Mouse (Mus musculus): ENCODE data around the gene Stra6l.

Stra6l gene

DNA sequence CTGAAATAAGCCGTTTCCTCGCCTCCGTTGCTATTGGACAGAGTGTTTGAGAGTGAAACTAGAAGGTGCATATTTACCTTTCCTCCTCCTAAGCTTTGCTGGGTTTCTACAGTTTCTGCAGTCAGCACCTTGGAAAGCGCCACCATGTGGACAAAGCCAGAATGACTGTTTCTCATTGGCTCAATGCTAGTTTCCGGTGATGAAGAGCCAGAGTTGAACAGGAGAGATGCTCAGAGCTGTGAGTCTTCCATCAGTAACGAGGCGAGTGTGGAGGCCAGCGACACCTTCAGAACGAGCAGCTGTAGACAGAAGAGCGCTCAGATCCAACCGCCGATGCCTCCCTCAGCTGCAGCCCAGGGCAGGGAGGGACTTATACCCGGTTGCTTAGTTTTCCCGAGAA lies 4.1 kb upstream of the Stra6l start:
- DNase-seq (ENCODE audit: low spot score): peak; percentile 18

DNA sequence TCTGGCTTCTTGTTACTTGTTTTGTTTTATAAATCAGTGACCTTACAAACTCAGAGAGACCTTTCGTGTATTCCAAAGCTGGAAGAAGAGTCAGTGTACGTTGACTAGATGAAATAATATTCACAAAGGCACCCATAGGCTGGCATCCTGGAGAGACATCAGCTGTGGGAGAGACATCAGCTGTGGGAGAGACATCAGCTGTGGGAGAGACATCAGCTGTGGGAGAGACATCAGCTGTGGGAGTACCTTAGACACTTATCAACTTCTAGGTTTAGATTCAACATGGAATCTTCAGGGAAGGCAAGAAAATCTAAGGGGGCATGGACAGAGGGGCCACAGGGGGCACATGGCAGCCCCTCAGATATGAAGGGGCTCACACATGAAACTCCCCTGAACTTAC lies 2.2 kb upstream of the Stra6l start:
- DNase-seq (ENCODE audit: low spot score): no peak

DNA sequence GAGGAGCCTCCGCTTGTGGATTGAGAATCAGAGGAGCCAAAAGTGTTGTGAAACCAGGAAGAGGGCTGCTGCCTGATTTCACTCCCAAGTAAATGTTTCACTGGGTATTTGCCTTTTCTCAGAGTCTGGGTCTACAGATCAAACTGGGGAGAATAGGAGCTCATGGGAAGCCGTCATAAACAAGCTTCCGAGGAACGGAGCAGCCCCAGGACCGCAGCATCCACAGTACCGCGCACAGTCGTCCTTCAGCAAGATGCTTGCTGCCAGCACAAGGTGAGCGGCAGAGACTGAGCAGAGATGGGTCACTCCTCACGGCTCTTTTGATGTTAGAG lies 327 bp downstream of the Stra6l start:
- no peak for DNase-seq (ENCODE audit: low spot score)

DNA sequence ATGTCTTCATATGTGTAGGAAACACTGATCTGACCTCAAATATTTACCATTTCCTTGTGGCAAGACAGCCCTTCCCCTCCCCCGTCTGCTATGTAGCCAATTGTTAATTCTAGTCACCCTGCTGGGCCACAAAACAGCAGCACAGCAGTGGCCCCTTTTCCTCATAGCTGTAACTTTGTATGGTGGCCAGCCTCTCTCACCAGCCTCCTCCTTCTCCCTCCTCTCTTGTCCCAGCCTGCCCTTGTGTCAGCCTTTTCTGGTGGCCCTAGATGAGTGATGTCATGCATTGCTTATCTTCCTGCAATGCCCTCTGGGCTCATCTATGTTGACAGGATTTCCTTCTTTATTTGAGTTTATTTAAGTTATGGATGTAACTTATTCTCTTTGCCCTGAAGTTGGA lies 955 bp downstream of the Stra6l start:
- no peak for DNase-seq (ENCODE audit: low spot score)

DNA sequence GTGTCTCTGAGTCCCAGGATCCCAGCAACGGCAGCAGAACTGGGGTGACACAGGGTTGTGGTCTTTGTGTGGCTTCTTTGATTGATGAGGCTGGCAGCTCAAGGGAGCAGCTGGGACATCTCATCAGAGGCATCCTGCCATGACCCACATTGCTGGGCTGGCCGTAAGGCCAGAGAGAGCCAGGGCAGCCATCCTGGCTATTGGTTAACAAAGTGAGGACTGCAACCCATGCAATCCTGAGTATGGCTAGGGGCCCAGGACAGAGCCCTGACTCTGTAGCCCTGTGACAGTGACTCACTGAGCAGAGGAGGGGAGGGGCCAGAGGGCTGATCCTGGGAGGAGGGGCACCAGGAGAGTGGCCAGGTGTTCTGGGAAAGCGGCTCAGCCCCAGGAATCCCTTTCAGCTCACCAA lies 3.2 kb downstream of the Stra6l start:
- no peak for DNase-seq (ENCODE audit: low spot score)

DNA sequence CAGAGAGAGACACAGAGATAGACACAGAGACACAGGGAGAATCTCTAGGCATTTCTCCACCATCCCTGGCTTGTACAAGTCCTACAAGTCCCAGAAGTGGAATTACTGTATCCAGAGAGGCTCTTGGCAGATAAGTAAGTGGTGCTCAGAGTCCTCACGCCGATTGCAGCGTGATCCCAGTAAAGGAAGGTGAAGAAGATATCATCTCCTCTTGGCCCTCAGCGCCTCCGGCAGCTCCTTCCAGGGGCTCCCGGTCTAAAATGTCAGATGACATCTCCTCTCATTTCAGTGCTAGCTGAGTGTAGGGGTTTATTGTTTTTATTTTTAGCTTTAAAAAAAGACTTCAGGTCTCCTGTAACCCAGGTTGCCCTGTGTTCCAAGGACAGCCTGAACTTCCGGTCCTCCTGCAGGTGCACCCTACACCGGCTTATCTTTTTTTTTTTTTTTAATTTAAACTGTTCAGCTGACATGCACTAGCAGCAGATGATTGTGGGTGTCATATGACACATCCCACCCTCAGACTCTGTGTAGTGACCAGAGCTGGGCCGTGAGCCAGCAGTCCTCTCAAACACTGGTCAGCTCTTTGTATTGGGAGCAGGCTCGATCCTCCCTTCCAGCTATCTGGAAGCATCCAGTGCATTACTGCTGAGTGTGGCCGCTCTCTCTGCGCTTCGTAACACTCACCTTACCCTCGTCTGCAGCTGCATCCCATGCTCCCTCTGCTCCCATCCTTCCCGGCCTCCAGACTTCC lies 5.2 kb downstream of the Stra6l start:
- no peak for DNase-seq (ENCODE audit: low spot score)

DNA sequence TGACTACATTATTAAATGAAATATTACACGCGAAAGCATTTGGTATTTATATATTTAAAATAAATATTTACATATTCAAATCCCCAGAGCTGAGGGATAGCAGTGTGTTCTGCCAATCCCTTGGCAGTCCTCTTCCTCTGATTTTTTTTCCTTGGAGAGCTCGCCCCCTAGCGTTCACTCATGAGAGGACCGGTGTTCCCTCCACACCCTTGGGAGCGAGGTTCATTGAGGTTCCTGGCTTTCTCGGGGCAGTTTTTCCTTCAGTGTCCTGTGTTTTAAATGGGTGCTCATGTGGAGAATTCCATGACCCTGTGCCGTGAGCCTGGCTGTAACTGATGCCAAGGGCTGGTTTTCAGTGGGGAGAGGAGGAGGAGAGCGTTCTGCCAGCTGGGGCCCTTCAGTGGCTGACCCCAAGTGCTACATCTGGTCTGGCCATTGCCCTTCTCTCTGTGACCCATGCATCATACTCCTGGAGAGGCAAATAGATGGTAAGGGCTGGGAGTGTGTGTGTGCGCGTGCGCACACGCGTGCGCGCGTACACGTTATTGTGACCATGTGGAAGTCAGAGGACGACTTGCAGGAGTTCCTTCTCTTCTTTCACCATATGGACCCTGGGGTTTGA lies 7.5 kb downstream of the Stra6l start:
- peak; percentile 27 for DNase-seq (ENCODE audit: low spot score)

DNA sequence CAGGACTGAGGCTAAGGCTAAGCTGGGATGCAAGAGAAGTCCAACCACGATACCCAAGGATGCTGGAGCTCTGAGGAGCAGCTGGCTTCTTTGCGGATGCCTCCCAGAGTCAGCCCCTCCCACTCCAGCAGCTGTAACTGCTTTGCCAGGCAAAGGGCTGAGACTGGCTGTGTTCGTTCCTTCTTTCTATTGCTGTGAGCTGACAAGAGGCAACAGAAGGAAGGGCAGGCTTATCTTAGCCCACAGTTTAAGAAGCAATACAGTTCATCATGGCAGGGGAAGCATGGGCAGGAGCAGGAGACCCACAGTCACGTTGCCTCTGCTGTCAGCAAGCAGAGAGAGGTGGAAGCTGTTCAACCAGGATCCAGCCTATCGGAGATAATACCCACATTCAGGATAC lies 12.7 kb downstream of the Stra6l start:
- no peak for DNase-seq (ENCODE audit: low spot score)

DNA sequence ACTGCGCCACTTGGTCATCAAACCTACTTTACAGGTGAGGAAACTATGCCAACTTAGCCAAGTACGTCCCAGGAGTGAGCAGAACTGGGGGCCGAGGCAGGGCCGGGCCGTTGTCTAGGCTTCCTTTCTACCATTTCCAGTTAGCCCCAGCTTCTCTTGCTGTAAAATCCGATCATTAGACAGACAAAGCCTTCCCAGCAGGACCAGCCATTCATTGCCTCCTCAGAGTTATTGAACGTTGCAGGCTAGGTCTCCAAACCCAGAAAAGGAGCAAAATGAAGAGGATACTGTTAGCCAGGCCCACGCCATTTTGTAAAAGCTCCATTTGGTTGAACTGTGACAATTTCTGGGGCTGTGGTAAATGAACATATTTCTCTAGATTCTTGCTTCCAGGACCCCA lies 19.0 kb downstream of the Stra6l start:
- DNase-seq (ENCODE audit: low spot score): no peak

DNA sequence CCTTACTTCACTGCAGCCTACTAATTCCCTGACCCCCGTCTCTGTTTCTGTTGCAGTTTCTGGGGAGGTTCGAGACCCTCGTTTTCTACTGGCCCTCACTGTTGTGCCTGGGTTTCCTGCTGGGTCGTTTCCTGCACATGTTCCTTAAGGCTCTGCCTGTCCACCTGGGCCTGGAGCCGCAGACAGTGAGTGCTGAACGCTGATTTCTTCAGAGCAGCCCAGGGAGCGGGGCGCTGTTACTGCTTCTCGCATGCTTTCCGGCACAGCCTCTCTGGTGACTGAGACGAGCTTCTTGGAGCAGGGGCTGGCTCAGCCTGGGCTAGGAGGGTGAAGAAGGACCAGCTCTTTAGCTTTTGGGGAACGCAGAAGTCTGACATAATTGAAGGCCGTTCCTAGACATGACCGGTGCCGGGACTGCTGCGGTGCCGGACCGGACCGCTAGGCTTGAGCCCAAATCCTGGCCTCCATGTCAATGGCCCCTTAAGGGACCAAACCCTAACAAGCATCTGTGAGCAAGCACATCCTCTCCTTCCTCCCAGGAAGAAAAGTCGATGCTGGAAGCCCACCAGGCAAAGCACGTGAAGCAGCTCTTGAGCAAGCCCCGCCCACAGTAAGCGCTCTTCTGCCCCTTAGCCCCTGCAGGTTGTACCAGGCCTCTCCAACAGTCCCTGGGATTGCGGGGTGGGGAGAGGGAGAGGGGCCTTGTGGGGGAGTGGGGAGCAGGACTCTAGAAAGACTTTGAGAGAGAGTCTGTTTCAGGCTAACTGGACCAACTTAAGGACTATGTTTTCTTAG lies 20.8 kb downstream of the Stra6l start:
- no peak for DNase-seq (ENCODE audit: low spot score)

DNA sequence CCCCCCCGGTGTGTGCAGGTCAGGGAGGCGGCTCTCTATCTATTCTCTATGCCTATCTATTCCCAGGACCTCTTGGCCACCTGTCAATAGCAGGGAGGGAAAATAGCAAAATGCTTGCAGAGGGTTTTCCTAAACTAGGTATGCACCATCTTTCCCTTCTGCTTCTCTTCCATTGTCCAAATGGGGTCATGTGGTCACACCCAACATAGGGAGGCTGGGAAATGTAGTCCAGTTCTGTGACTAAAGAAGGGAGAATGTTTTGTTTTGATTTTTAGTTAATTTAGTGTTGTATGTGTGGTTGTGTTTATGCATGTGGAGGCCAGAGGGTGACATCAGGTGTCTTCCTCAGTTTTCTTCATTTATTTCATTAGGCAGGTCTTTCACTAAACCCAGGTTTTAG lies 23.7 kb downstream of the Stra6l start:
- DNase-seq (ENCODE audit: low spot score): no peak

DNA sequence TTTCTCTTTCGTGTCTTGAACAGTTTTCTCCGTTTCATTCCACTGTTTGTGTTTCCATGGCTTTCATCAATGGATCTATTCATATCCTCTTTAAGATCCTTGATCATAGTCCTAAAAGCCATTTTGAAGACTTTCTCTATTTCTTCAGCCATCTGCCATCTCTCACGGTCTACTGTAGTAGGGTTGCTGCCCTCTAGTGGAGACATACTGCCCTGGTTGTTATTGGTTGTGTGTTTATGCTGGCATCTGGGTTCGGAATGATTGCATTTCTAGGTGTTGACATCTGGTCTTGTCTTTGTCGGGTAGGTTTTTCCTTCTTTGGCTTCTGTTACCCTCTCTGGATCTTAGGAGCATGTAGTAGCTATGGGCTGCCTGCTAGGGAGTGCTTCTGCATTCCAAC lies 30.5 kb downstream of the Stra6l start:
- DNase-seq (ENCODE audit: low spot score): peak; percentile 10

DNA sequence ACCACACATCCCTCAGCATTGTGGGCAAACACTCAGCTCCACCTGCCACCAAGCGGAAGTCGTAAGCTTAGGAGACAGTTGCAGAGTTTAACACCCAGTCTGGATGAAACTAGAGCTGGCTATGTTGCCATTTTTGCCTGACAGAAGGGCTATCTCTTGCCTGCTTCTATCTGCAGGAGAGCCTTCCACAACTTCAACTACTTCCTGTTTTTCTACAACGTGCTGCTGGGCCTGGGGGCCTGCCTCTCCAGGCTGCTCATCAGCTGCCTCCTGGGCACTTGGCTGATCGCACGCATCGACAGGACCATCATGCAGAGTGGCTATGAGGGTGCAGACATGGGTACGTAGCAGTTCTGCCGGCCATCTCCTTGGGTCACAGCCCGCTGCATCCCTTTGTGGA lies 34.1 kb downstream of the Stra6l start:
- DNase-seq (ENCODE audit: low spot score): no peak

DNA sequence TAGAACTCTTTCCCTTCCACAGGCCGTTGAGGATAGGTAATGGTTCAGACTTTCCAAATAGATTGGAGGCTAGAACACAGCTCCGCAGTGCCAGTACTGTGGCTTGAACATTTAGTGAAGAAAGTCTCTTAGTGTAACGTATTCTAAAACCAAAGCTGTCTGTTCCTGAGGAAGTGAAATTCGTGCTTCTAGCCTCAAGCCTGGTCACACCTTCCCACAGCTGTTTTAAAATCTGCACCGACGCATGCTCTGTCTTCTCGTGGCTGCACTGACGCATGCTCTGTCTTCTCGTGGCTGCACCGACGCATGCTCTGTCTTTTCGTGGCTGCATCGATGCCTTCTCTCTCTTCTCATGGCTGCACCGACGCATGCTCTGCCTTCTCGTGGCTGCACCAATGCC lies 34.8 kb downstream of the Stra6l start:
- DNase-seq (ENCODE audit: low spot score): no peak

DNA sequence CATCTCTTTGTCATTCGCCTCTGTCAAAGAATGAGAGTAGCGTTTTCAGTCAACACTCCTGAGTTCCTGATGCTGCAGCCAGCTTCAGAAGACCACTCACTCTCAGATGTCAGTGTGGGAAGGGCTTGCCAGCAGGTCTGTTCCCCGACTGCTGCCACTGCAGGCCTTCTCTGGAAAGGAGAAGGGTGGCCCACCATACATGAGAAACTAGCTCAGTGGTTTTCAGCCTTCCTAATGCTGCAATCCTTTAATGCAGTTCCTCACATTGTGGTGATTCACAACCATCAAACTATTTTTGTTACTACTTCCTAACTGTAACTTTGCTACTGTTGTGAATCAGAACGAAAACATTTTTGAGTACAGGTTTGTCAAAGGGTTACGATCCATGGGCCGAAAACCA lies 41.0 kb downstream of the Stra6l start:
- no peak for DNase-seq (ENCODE audit: low spot score)

DNA sequence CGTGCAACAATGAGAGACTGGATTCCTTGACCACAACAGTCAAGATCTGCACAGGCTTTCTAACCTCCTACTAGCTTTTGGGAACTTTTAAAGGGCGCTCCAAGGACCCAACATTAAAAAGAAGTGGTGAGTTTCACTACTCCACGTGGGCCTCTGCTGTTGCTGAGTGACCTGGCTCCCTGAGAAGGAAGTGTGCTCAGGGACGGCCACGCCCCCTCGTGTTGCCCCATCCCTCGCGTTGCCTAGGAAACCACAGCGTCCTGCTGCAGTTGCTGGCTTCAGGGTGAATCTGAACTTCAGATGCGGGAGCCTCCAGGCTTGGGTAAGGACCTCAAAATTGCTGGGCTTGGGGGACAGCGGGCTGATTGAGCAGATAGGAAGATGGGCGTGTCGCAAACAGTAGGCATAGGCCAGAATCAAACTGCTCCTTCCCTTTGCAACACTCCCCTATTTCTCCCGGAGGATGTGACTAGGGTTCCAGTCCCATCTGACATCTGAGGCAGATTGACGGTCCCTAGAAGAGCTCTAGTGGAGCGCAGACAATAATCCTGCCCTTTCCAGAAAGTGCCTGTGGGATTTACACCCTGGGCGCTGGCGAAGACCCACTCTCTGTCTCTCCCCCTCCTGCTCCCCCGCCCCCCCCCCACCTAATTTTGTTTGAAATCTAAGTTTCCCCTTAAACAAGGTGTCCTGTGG lies 41.8 kb downstream of the Stra6l start, which contains the start of gene Ccdc180:
Gene Ccdc180, plus strand, starts transcription at position 238 of the 696 bp plus-strand sequence.
- DNase-seq (ENCODE audit: low spot score): peak; percentile 11

DNA sequence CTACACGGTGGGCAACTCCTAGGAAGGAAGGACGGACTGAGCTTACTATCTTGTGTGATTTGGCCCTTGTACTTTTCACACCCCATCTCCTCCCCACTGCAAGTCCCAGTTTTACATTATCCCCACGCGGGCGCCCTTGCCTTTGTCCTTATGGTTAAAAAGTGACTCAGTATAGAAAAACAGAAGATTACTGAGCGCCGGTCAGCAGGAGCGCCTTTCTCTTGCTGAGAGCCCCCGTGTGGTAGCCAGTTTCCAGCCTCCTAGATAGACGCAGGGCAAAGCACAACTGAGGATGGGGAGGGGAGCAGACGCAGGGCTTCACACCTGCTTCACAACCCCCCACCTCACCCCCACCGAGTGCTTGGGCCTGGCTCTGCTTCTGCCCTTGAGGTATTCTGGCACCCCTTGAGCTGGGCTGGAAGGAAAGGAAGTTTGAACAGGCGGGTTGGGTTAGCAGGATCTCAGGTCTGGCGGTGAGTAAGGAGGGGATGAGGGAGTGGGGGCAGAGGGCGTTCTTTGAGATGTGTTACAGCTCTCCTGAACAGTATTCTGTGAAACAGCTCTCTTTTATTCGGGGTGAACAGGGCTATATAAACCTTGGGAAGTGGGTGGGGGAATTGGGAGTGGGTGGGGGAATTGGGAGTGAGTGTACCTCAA lies 48.1 kb downstream of the Stra6l start:
- no peak for DNase-seq (ENCODE audit: low spot score)

DNA sequence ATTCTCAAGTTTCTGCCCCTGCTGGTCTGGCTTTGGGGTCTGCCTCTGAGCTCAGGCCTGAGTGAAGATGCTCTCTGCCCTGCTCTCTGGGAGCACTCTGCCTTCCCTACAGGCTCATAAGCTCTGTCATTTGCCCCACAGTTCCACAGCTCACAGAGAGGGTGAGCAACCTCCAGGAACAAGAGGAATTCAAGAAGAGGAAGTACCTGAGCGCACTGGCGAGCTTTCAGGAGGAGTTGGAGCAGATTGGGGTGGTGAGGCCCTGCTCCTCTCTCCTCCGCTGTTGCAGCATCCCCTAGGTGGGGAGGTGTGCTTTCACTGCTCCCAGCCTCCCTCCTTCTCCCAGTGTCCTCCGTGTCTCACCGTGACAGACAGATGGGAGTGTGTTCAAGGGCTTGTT lies 49.9 kb downstream of the Stra6l start:
- no peak for DNase-seq (ENCODE audit: low spot score)

DNA sequence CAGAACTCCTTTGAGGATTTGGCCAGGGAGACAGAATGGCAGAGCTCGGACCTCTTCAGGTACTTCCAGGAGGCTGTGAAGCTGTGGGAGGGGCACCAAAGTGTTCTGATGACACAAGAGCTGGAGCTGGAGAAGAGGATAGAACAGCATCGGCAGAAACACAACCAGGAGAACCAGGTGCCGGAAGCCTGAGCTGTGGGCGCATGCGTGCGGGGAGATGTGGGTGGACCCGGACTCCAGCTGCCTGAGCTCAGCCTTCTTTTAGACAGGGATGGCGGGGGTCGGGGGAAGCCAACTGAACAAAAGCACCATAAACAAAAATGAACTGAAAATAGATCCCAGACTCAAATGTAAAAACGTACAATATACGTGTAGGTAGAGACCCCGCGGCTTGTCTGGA lies 60.8 kb downstream of the Stra6l start:
- DNase-seq (ENCODE audit: low spot score): no peak

DNA sequence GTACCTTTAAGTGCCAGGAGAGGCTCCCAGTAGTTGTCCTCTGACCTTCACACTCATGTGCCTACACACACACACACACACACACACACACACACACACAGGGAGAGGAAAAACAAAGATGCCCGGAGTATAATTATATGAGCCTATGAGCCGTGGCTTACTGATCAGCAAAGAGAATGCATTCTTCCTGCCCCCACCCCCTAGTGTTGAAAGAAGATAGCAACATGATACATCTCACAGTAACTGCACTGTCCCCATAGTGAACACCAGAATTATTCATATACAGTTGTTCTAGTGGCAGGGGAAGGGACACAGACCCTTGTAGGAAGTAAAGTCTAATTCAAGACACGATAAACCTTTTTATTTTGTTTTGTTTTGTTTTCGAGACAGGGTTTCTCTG lies 61.5 kb downstream of the Stra6l start:
- no peak for DNase-seq (ENCODE audit: low spot score)

DNA sequence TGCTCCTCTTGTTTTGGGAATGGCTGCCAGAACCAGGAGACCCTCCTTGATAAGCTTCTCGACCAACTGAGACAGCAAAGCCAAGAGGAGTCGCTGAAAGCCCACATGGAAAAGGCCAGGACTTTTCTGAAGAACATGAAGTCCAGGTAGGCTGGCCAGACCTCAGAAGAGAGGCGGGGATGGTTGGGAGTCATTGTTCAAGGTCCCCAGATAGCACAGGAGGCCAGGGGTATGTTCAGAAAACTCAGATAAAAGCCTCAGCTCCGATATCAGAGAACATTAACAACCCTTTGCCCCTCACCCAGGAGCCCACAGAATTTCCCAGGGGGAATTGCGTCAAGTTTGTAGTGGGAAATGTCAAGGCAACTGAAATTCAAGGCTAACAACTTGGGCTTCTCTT lies 62.8 kb downstream of the Stra6l start:
- DNase-seq (ENCODE audit: low spot score): no peak

DNA sequence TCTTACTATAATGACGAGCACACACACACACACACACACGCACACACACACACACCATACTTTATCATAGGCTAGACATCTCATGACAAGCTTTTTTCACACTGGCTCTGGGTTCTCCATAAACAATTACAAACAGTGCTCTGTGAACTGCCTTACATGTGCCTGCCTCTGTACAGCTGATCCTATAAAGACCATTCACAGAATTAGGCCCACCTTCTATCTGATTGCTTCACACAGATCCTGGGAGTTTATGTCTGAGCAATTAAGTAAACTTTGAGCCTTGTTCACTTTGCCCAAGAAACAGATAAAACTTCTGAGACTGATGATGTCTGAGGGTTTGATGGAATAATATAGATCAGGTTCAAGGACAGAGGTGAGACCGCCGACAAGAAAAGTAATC lies 63.4 kb downstream of the Stra6l start:
- no peak for DNase-seq (ENCODE audit: low spot score)

All from c-Kit-positive CD71-positive TER-119-positive erythroid progenitor cells, embryonic 14.5 days (primary cell).